Mouse (Mus musculus) embryonic stem cell, embryonic (primary cell): Measurements from ENCODE around the gene Cdyl.

Experiments
- CTCF ChIA-PET, 4 experiments: fragments of 300-600 bp in 2 of 4; fragments of 350-600 bp in 2 of 4; sonication (Branson Sonifier 250); formaldehyde crosslinking; loops; one replicate each; lab custom pipeline; 2022; ENCODE audit warnings: inconsistent platforms in 2 of 4; lab: Charles Lee
- POLR2A ChIA-PET, 4 experiments: fragments of 300-600 bp in 2 of 4; fragments of 350-600 bp in 2 of 4; sonication (Branson Sonifier 250); formaldehyde crosslinking; loops; one replicate each; lab custom pipeline; 2022; ENCODE audit warnings: antibody characterized with exemption in 4 of 4, inconsistent platforms in 1 of 4; lab: Charles Lee

Gene Cdyl

GRCm38 (mm10) chr13:35677433-35678051 lies 17.9 kb downstream of the Cdyl start:
- ChIA-PET CTCF (no interaction called here), POLR2A (no interaction called here)

GRCm38 (mm10) chr13:35678691-35679090 lies 19.1 kb downstream of the Cdyl start:
- POLR2A ChIA-PET: no interaction called here

GRCm38 (mm10) chr13:35681361-35681760 lies 21.7 kb downstream of the Cdyl start:
- POLR2A ChIA-PET: no interaction called here

More at GRCm38 (mm10) chr13:35678691-35679090, 19.1 kb downstream of the Cdyl start:
- CTCF ChIA-PET: no interaction called here

GRCm38 (mm10) chr13:35686273-35686672 lies 26.6 kb downstream of the Cdyl start:
- POLR2A ChIA-PET: no interaction called here
- CTCF ChIA-PET: no interaction called here

More at GRCm38 (mm10) chr13:35681361-35681760, 21.7 kb downstream of the Cdyl start:
- CTCF ChIA-PET: no interaction called here

GRCm38 (mm10) chr13:35689560-35689959 lies 29.9 kb downstream of the Cdyl start:
- ChIA-PET POLR2A (no interaction called here), CTCF (no interaction called here)

GRCm38 (mm10) chr13:35717658-35718057 lies 58.0 kb downstream of the Cdyl start:
- ChIA-PET CTCF (no interaction called here), POLR2A (no interaction called here)

GRCm38 (mm10) chr13:35719581-35719980 lies 59.9 kb downstream of the Cdyl start:
- ChIA-PET CTCF (no interaction called here), POLR2A (interaction anchor here in 2 of 4 experiments (0.9 to 3.8 kb wide), 4 partner anchors 15 to 32 kb away, joined by 3 to 17 read pairs (median 4); no protein-coding TSS in a partner anchor)

- CTCF ChIA-PET: no interaction called here
Measured at GRCm38 (mm10) chr13:35723073-35723472, 63.4 kb downstream of the Cdyl start.

GRCm38 (mm10) chr13:35726025-35726424 lies 66.4 kb downstream of the Cdyl start:
- CTCF ChIA-PET: no interaction called here
- POLR2A ChIA-PET: no interaction called here

More at GRCm38 (mm10) chr13:35723073-35723472, 63.4 kb downstream of the Cdyl start:
- POLR2A ChIA-PET: no interaction called here

GRCm38 (mm10) chr13:35732131-35732530 lies 72.5 kb downstream of the Cdyl start:
- CTCF ChIA-PET: interaction anchor here in 1 of 4 experiments (0.5 kb wide), 1 partner anchor 449 kb away, joined by 4 read pairs; no protein-coding TSS in a partner anchor
- POLR2A ChIA-PET: interaction anchor here in 2 of 4 experiments (0.6 to 0.9 kb wide), 3 partner anchors 19 to 659 kb away, joined by 3 to 4 read pairs (median 3); no protein-coding TSS in a partner anchor

- POLR2A ChIA-PET: no interaction called here
- CTCF ChIA-PET: no interaction called here
Measured at GRCm38 (mm10) chr13:35732891-35733596, 73.4 kb downstream of the Cdyl start.

- POLR2A ChIA-PET: interaction anchor here (0.6 to 10.0 kb wide), 28 partner anchors 10 to 1276 kb away, joined by 3 to 130 read pairs (median 4); no protein-coding TSS in a partner anchor
- CTCF ChIA-PET: interaction anchor here in 3 of 4 experiments (0.6 to 0.7 kb wide), 4 partner anchors 11 to 990 kb away, joined by 3 to 4 read pairs (median 3); no protein-coding TSS in a partner anchor
Measured at GRCm38 (mm10) chr13:35737565-35737964, 77.9 kb downstream of the Cdyl start.

GRCm38 (mm10) chr13:35738210-35738609 lies 78.6 kb downstream of the Cdyl start:
- CTCF ChIA-PET: interaction anchor here in 2 of 4 experiments (0.6 to 1.5 kb wide), 4 partner anchors 11 to 990 kb away, joined by 3 to 4 read pairs (median 3); no protein-coding TSS in a partner anchor
- POLR2A ChIA-PET: interaction anchor here in 3 of 4 experiments (0.6 to 10.0 kb wide), 26 partner anchors 10 to 639 kb away, joined by 3 to 130 read pairs (median 6); no protein-coding TSS in a partner anchor

- ChIA-PET POLR2A (interaction anchor here (0.6 to 10.0 kb wide), 47 partner anchors 9 to 1630 kb away, joined by 3 to 130 read pairs (median 5); partner anchors contain the start of genes Tubb2b (in 2 of the 4), Psmg4 (in 1 of the 4) and Rpp40 (in 1 of the 4)), CTCF (interaction anchor here in 2 of 4 experiments (0.6 to 1.5 kb wide), 4 partner anchors 31 to 1108 kb away, joined by 3 read pairs; no protein-coding TSS in a partner anchor)
Measured at GRCm38 (mm10) chr13:35739473-35739872, 79.8 kb downstream of the Cdyl start.

- POLR2A ChIA-PET: interaction anchor here (0.6 to 10.0 kb wide), 36 partner anchors 8 to 1631 kb away, joined by 3 to 130 read pairs (median 6); partner anchors contain the start of gene Psmg4 (in 1 of the 4)
- CTCF ChIA-PET: no interaction called here
Measured at GRCm38 (mm10) chr13:35740301-35741039, 80.8 kb downstream of the Cdyl start.

- POLR2A ChIA-PET: interaction anchor here in 3 of 4 experiments (0.8 to 10.0 kb wide), 17 partner anchors 10 to 867 kb away, joined by 3 to 130 read pairs (median 8); no protein-coding TSS in a partner anchor
Measured at GRCm38 (mm10) chr13:35741040-35741619, 81.5 kb downstream of the Cdyl start.

GRCm38 (mm10) chr13:35741620-35742421 lies 82.2 kb downstream of the Cdyl start:
- CTCF ChIA-PET: interaction anchor here in 1 of 4 experiments (0.8 kb wide), 1 partner anchor 9 kb away, joined by 3 read pairs; no protein-coding TSS in a partner anchor
- POLR2A ChIA-PET: interaction anchor here (0.6 to 10.0 kb wide), 20 partner anchors 8 to 161 kb away, joined by 3 to 130 read pairs (median 5); no protein-coding TSS in a partner anchor

More at GRCm38 (mm10) chr13:35741040-35741619, 81.5 kb downstream of the Cdyl start:
- CTCF ChIA-PET: no interaction called here
